8 mouse cellular contexts compared by ENCODE assay signal in the genomic region with DNA sequence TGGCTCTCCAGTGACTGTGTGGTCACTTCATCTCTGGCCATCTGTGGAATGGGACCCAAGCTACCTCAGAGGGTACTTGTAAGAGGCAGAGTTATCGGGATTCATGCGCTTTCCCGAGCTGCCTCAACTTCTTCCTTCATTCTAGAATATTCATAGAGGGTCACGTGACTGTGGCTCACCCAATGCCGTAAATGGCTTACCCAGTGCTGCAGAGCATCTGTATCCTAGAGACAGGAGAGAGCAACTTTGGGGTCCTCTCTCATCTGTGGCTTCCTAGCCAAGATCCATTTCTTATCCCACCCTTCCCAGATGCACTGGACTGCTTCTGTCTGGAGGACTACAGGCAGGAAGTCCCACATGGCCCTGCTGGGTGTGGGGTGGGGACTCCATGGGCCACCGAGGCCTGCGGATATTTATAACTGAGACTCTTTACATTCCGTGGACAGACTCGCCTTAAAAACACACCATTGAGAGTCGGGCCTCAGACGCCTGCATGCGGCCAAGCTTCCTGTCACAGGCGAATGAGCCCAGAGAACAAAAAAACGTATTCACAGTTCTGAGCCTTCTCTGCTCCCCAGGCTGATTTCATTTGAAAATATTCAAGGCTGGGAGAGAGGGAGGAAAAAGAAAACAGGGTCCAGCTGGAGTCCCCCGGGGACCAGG.
DNase-seq lines count a peak whose midpoint lies in the region; ATAC-seq and TF ChIP-seq lines count a peak whose summit lies in the region.

No protein-coding gene starts in this region.

- H3K36me3 ChIP-seq in embryonic facial prominence, embryonic 11.5 days (replicated peaks; ENCODE audit: control insufficient read depth, insufficient read depth, low read depth, low read length), result no peaks in the 10 kb centered on the region
- H3K36me3 ChIP-seq in hindbrain, embryonic 14.5 days (replicated peaks; ENCODE audit: control insufficient read depth, insufficient read depth), result no peaks in the 10 kb centered on the region
- no peaks in the 10 kb centered on the region for H3K36me3 ChIP-seq in midbrain, embryonic 15.5 days (replicated peaks)

- 39% methylated on average over 15 of the region's 15 CpGs for WGBS in embryonic facial prominence, embryonic 11.5 days
- WGBS in hindbrain, embryonic 14.5 days, result 44% methylated on average over 15 of the region's 15 CpGs
- 41% methylated on average over 15 of the region's 15 CpGs for WGBS in midbrain, embryonic 15.5 days

- no peaks in the 10 kb centered on the region for H3K27me3 ChIP-seq in embryonic facial prominence, embryonic 11.5 days (ENCODE audit: control insufficient read depth, insufficient read depth, low read length)
- no peaks in the 10 kb centered on the region for H3K27me3 ChIP-seq in hindbrain, embryonic 14.5 days (ENCODE audit: control insufficient read depth, insufficient read depth, low read length)
- no peaks in the 10 kb centered on the region for H3K27me3 ChIP-seq in midbrain, embryonic 15.5 days (replicated peaks)

- 0 out of 2 replicates have a peak overlapping the region, but pooled peaks have one; percentile 1 for H3K9ac ChIP-seq in embryonic facial prominence, embryonic 11.5 days (replicated peaks; ENCODE audit: low read length)
- H3K9ac ChIP-seq in hindbrain, embryonic 14.5 days, result no peak overlapping the region; the same call in 1 of the 2 replicates
- H3K9ac ChIP-seq in midbrain, embryonic 15.5 days, result no peak overlapping the region

- no peak for DNase-seq in left cerebral cortex, adult 2 months (ENCODE audit: extremely low spot score in 1 of 2, low spot score in 2 of 2)
- DNase-seq in left cerebral cortex, adult 11 months (ENCODE audit: low spot score), result no peak
- DNase-seq in embryonic facial prominence, embryonic 11.5 days (ENCODE audit: low spot score), result no peak
- no peak for DNase-seq in hindbrain, embryonic 14.5 days (ENCODE audit: low spot score)
- no peak for DNase-seq in cerebellum, adult 9-10 months

- H3K4me2 ChIP-seq in embryonic facial prominence, embryonic 11.5 days (ENCODE audit: low read depth, low read length), result no peak overlapping the region
- no peak overlapping the region for H3K4me2 ChIP-seq in hindbrain, embryonic 14.5 days (replicated peaks)
- no peak overlapping the region for H3K4me2 ChIP-seq in midbrain, embryonic 15.5 days

- no peak overlapping the region for H3K4me3 ChIP-seq in left cerebral cortex, adult 2 months
- H3K4me3 ChIP-seq in embryonic facial prominence, embryonic 11.5 days (ENCODE audit: low read depth, low read length), result no peak overlapping the region
- H3K4me3 ChIP-seq in hindbrain, embryonic 14.5 days (replicated peaks; ENCODE audit: low read length), result no peak overlapping the region
- H3K4me3 ChIP-seq in midbrain, embryonic 15.5 days, result no peak overlapping the region

- peaks cover 3% of the 10 kb centered on the region for H3K4me1 ChIP-seq in embryonic facial prominence, embryonic 11.5 days (ENCODE audit: control insufficient read depth, insufficient read depth, low read length)
- 0 out of 2 replicates have a peak, but pooled peaks cover 13% of the 10 kb centered on the region for H3K4me1 ChIP-seq in hindbrain, embryonic 14.5 days (replicated peaks; ENCODE audit: control insufficient read depth, insufficient read depth, low read length)
- peaks cover 19% of the 10 kb centered on the region for H3K4me1 ChIP-seq in midbrain, embryonic 15.5 days

- no peak for TF ChIP-seq CTCF in left cerebral cortex, adult 2 months (IDR thresholded peaks at IDR 0.05)

- ATAC-seq in embryonic facial prominence, embryonic 11.5 days (replicated peaks; ENCODE audit: insufficient number of reproducible peaks, low FRiP score, low TSS enrichment, low read depth), result no peak
- peak; percentile 47; the same call in 1 of the 2 replicates for ATAC-seq in hindbrain, embryonic 14.5 days (ENCODE audit: low FRiP score)
- ATAC-seq in midbrain, embryonic 15.5 days (replicated peaks), result peak; percentile 46; the same call in 1 of the 2 replicates
- ATAC-seq in megakaryocyte progenitor cell, adult 5-6 weeks (replicated peaks; ENCODE audit: poor library complexity), result no peak
- no peak for ATAC-seq in activated CD4-positive, CD25-positive, alpha-beta regulatory T cell, adult 4 months

- H3K9me3 ChIP-seq in embryonic facial prominence, embryonic 11.5 days (replicated peaks; ENCODE audit: control insufficient read depth, low read length), result no peaks in the 10 kb centered on the region
- no peaks in the 10 kb centered on the region for H3K9me3 ChIP-seq in hindbrain, embryonic 14.5 days (ENCODE audit: control insufficient read depth, low read length)
- H3K9me3 ChIP-seq in midbrain, embryonic 15.5 days, result no peaks in the 10 kb centered on the region

- intact Hi-C loops in left cerebral cortex, adult 2 months (cut with DNase I), result no loop called here

- 0 out of 2 replicates have a peak overlapping the region, but pooled peaks have one; percentile 12 for H3K27ac ChIP-seq in left cerebral cortex, adult 2 months
- peak overlapping the region; percentile 66 for H3K27ac ChIP-seq in embryonic facial prominence, embryonic 11.5 days (replicated peaks; ENCODE audit: low read depth, low read length)
- peak overlapping the region; percentile 63 for H3K27ac ChIP-seq in hindbrain, embryonic 14.5 days
- peak overlapping the region; percentile 54 for H3K27ac ChIP-seq in midbrain, embryonic 15.5 days

Comparison
In these comparisons a context has a peak if more than half of its experiments do, and no peak if none do; other contexts are left out.
1. H3K27ac ChIP-seq: peak in every context shown above with its lines; median percentile 66 in embryonic facial prominence, embryonic 11.5 days; 63 in hindbrain, embryonic 14.5 days; 54 in midbrain, embryonic 15.5 days; 12 in left cerebral cortex, adult 2 months.
2. ATAC-seq: peak in hindbrain, embryonic 14.5 days (single experiment) and midbrain, embryonic 15.5 days (single experiment); none in embryonic facial prominence, embryonic 11.5 days (single experiment), megakaryocyte progenitor cell, adult 5-6 weeks (single experiment) and activated CD4-positive, CD25-positive, alpha-beta regulatory T cell, adult 4 months (single experiment).